Mouse (Mus musculus) heart, postnatal 0 days (tissue): Measurements from ENCODE around the gene Wnt2b.

Experiments
- CTCF ChIP-seq: IDR thresholded peaks from 2 replicates; pipeline ENCODE4 v1.5.1; 2016; ENCODE audit warnings: antibody characterized with exemption, control low read depth, low read depth
- EP300 ChIP-seq: IDR thresholded peaks from 2 replicates; pipeline ENCODE4 v1.6.1; 2016; ENCODE audit warnings: antibody characterized with exemption, low read depth

DNA sequence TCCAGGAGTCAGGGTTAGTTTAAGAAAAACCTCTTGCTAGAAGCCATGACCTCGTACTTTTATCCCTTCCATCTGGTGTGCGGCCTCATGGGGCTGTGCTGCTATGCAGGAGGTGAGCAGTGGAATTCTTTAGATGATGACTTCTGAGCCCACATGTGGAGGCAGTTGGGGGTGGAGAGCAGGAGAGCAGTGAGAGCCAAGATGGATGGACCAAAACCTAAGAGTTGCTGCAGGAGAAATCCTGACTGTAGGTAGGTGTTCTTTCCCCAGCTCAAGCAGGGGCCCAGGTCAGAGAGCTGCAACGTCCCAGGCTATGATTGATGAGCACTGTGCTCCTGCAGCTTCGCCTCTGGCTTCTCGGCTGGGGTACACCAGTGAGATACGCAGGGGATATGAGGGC is 21.0 kb downstream of the Wnt2b start:
- no peak for TF ChIP-seq EP300
- no peak for TF ChIP-seq CTCF
